Mouse (Mus musculus): Measurements from ENCODE around the gene Olfr924.
"Not testable (repeated sequence)": the region's sequence is repeated elsewhere in the genome, so short reads cannot be mapped to it uniquely, and the experiment has no call there.

The Olfr924 gene

DNA sequence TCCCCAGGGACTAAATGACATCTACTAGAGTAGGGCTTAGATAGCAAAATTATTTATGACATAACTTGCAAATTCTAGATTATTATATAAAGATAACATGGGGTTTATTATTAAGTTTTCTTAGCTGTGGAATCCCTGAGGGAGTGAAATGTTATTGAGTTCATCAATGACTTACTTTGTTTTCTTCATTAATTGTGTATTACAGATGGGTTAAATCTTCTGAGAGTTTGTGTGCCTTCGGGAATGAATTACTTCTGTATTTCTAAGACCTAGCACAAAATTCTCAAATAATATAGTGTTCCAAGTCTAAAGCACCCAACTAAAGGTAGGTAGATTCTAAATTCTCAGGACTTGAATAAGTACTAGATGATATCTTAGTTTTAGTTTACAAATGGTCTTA is at the start of gene Olfr924:
TSS of gene Olfr924 (plus strand) at position 301 of the 400 bp plus-strand sequence.
- no peak for DNase-seq (ENCODE audit: low spot score in 2 of 2)

DNA sequence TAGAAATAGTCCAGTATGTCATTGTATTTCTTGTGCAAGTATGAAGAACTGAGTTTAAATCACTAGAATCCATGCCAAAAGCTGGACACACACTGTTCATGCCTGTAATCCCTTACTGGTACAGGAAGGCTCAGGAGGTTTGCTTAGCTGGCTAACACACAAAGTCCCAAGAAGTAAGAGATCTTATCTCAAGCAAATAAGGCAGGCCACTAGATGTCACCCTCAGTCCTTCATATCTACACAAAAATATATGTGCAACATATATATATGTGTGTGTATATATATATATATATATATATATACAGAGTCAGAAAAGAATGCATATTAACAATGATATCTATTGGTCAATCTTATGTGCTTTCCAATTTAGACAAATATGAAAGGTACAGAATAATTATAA is 38.6 kb upstream of the Olfr924 start:
- DNase-seq (ENCODE audit: low spot score in 2 of 2): no peak

DNA sequence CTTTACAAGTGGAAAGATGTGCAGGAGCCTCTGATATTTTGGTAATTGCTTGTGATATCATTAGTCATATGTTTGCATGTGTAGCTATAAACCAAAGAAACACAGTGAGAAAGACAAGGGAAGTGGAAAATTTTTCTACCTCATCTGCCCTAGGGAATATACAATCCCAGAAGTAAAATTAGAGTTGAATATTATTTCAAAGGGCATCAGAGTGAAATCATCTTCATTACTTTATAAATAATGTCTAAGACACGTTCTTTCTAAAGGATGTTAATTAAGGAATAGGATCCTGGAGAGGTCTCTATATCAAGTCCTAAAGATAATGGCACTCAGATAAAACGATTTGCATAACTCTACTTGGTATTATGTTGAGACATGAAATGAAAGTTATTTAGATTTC is 29.9 kb upstream of the Olfr924 start, which contains the start of gene Olfr922:
TSS of gene Olfr922 (plus strand) at position 301 of the 400 bp plus-strand sequence.
- no peak for DNase-seq (ENCODE audit: low spot score in 2 of 2)

DNA sequence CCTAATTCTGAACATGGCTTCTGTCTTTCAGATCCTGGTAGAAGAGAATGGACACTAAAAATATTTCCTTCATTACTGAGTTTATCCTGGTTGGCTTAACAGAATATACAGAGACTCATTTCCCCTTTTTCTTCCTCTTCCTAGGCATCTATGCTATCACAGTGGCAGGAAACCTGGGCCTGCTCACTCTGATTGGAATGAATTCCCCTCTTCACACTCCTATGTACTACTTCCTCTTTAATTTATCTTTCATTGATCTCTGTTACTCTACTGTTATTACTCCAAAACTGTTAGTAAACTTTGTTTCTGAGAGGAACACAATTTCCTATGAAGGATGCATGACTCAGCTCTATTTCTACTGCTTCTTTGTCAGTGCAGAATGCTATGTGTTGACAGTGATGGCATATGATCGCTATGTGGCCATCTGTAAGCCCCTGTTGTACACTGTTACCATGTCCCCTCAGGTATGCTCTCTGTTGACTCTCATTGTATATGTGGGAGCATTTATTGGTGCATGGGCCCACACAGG is 28.7 kb upstream of the Olfr924 start:
- no peak for DNase-seq (ENCODE audit: low spot score in 2 of 2)

DNA sequence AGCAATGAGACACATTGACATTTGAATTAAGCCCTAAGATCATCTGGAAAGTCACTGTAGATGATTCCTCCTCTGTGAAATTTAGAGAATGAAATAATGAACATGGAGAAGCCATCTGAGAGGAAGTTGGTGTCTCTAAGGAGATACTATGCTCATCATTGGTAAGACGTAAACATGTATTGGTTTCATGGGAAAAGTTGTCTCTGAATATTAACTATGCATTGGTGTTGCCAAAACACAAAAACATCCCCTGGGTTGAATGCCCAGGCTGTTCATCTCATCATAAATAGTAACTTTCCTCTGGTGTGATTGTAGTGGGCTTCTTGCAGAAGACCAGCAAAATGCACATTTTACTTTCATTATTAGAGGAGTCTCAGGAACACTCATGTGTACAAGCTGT is 18.0 kb upstream of the Olfr924 start, which contains the start of gene Olfr923:
TSS of gene Olfr923 (plus strand) at position 301 of the 400 bp plus-strand sequence.
- DNase-seq (ENCODE audit: low spot score in 2 of 2): no peak

DNA sequence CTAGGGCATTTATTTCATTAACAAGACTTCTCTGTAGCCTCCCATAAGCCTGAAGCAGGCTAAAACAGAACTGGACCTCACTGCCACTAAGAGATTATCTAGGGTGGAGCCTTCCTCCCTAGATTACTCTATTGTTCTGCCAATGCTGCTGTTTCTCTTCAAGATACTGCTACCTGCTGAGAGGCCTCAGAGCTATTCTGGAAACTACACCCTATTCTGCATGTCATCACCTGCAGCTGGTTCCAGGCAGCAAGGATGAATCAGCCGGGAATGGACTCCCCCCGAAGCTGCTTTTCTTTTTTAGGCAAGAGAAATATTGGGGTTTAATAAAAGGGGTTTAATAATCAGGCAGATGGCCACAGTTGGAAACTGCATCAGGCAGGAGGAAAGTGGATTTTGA is 11.2 kb upstream of the Olfr924 start:
- no peak for DNase-seq (ENCODE audit: low spot score in 2 of 2)

DNA sequence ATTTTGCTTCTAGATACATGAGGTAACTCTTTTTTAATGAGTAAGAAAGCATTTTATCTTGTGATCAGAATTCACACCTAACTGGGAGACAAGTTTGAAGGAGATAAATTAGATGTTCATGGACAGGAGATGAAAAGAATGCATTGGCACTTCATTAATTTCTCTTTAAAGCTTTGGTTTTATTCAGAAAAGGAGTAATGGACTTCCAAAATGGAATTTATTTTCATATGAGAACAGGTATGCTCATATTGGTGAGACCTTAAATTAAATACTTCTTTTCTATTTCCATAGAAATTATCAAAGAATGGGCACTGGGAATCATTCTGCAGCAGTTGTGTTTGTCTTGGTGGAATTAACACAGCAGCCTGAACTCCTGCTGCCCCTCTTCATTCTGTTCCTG is 10.5 kb downstream of the Olfr924 start, which contains the start of gene Olfr26:
TSS of gene Olfr26 (plus strand) at position 301 of the 400 bp plus-strand sequence.
- no peak for DNase-seq (ENCODE audit: low spot score in 2 of 2)

DNA sequence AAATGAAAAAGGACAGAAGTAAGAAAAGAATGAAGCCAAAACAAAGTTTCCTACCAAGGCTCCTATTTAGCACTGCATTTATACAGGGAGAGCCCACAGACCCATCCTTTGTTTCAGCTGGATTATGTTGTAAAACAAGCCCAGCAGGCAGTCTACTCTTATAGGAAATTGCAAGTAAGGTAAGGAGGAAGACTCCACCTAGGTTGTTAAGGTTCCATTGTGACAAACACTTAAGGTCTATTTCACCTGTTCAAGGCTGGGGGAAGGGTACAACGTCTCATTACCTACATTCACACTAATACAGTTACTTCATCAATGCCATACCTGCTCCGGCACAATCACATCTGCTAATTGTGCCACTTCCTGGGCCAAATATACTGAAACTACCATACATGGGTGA is 30.6 kb downstream of the Olfr924 start:
- not testable (repeated sequence) for DNase-seq (ENCODE audit: low spot score in 2 of 2)

DNA sequence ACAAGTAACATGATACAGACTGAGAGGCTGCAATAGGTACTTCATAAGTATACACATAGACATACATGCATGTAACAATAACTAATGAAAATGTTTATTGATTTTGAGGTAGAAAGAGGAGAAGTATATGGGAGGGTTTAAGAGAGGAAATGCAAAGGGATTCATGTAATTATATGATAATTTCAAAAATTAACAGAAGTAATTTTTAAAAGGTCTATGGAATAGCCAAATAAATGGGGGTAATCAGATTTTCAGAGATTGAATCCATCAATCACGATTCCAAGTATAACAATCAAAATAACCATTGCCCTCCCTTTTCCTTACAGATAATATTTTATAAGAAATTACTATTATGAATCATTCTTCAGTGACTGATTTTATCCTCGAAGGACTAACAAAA is 32.6 kb downstream of the Olfr924 start, which contains the start of gene Olfr926:
TSS of gene Olfr926 (plus strand) at position 301 of the 400 bp plus-strand sequence.
- no peak for DNase-seq (ENCODE audit: low spot score in 2 of 2)
